Mouse (Mus musculus) CH12.LX (cell line): ENCODE data around the gene Asic2. TPM values are rescaled to one million over a fixed set of nuclear protein-coding genes. Genes with fewer than 3 reads are reported as not detected.

Experiments
- DNase-seq: peaks from one replicate; pipeline ENCODE4 v3.0.0-alpha.2; 2013; ENCODE audit errors: extremely low read depth
- H3K27ac ChIP-seq: 2 replicates; pipeline ENCODE4 v1.5.1; 2012; ENCODE audit warnings: low read depth, mild to moderate bottlenecking, control low read depth, moderate library complexity; ENCODE audit not compliant: insufficient read depth
- H3K27me3 ChIP-seq: replicated peaks from 2 replicates; pipeline ENCODE3; 2012; ENCODE audit warnings: inconsistent platforms
- H3K36me3 ChIP-seq, 2 experiments: replicated peaks in 1 of 2; 2 replicates each; pipeline versions ENCODE3 to v1.6.1; 2012; ENCODE audit warnings: inconsistent platforms in 1 of 2, low read length in 1 of 2, mild to moderate bottlenecking in 1 of 2, mixed read lengths in 1 of 2, moderate library complexity in 1 of 2; ENCODE audit not compliant: control insufficient read depth in 1 of 2, insufficient read depth in 1 of 2
- H3K4me1 ChIP-seq, 2 experiments: 2 replicates each; pipeline ENCODE4 v1.6.1; 2012; ENCODE audit warnings: inconsistent platforms in 1 of 2, moderate library complexity in 1 of 2; ENCODE audit not compliant: insufficient read depth in 2 of 2, control insufficient read depth in 1 of 2
- H3K4me2 ChIP-seq: 2 replicates; pipeline ENCODE4 v1.6.1; 2012; ENCODE audit warnings: low read depth, mild to moderate bottlenecking, control low read depth; ENCODE audit not compliant: poor library complexity, insufficient read depth, severe bottlenecking
- H3K4me3 ChIP-seq, 3 experiments: fragments of 150-350 bp in 1 of 3; sonication (generic) in 1 of 3; replicated peaks in 1 of 3; 2 replicates each; pipeline versions ENCODE3 to v1.5.1; 2011 to 2012; ENCODE audit warnings: low read depth in 2 of 3, low read length in 2 of 3, mild to moderate bottlenecking in 2 of 3, moderate library complexity in 2 of 3, control low read depth in 1 of 3, improper control_type of control experiment in 1 of 3, inconsistent platforms in 1 of 3, mixed read lengths in 1 of 3; ENCODE audit not compliant: poor library complexity in 1 of 3
- H3K79me2 ChIP-seq: replicated peaks from 2 replicates; pipeline ENCODE4 v1.6.1; 2012; ENCODE audit warnings: mild to moderate bottlenecking, moderate library complexity; ENCODE audit not compliant: control insufficient read depth, poor library complexity, insufficient read depth, severe bottlenecking; ENCODE audit errors: extremely low read depth
- H3K9ac ChIP-seq: 2 replicates; pipeline ENCODE4 v1.6.1; 2012; ENCODE audit warnings: low read depth, mild to moderate bottlenecking, control low read depth, moderate library complexity; ENCODE audit not compliant: insufficient read depth
- H3K9me3 ChIP-seq: replicated peaks from 2 replicates; pipeline ENCODE3; 2012; ENCODE audit warnings: low read length, inconsistent platforms, mixed read lengths
- BHLHE40 ChIP-seq: IDR thresholded peaks from 2 replicates; pipeline ENCODE4 v1.6.1; 2011; ENCODE audit warnings: mild to moderate bottlenecking, low read depth, low read length, improper control_type of control experiment
- CHD1 ChIP-seq: IDR thresholded peaks from 2 replicates; pipeline ENCODE4 v1.6.1; 2012; ENCODE audit warnings: low read depth, low read length, improper control_type of control experiment, inconsistent platforms
- EP300 ChIP-seq: IDR thresholded peaks from 2 replicates; pipeline ENCODE4 v1.6.1; 2011; ENCODE audit warnings: low read length, improper control_type of control experiment
- GABPA ChIP-seq: IDR thresholded peaks from 2 replicates; pipeline ENCODE4 v1.6.1; 2012; ENCODE audit warnings: low read depth, low read length, improper control_type of control experiment, inconsistent platforms; ENCODE audit not compliant: insufficient replicate concordance
- HCFC1 ChIP-seq: IDR thresholded peaks from 2 replicates; pipeline ENCODE4 v1.6.1; 2012; ENCODE audit warnings: low read depth, mild to moderate bottlenecking, inconsistent platforms, low read length, improper control_type of control experiment
- IRF4 ChIP-seq: IDR thresholded peaks from 2 replicates; pipeline ENCODE4 v1.6.1; 2014; ENCODE audit warnings: low read depth, mild to moderate bottlenecking, inconsistent platforms, low read length, improper control_type of control experiment
- JUND ChIP-seq: conservative IDR thresholded peaks from 2 replicates; pipeline ENCODE4 v1.6.1; 2011; ENCODE audit warnings: low read depth, low read length, improper control_type of control experiment
- MAX ChIP-seq: IDR thresholded peaks from 2 replicates; pipeline ENCODE4 v1.6.1; 2011; ENCODE audit warnings: low read length, improper control_type of control experiment
- MAZ ChIP-seq: IDR thresholded peaks from 2 replicates; pipeline ENCODE4 v1.6.1; 2012; ENCODE audit warnings: low read depth, mild to moderate bottlenecking, inconsistent platforms, low read length, improper control_type of control experiment, moderate library complexity
- MXI1 ChIP-seq: IDR thresholded peaks from 2 replicates; pipeline ENCODE4 v1.6.1; 2011; ENCODE audit warnings: mild to moderate bottlenecking, low read depth, low read length, improper control_type of control experiment
- MYC ChIP-seq: IDR thresholded peaks from 2 replicates; pipeline ENCODE4 v1.6.1; 2011; ENCODE audit warnings: low read depth, mild to moderate bottlenecking, improper control_type of control experiment, low read length
- NELFE ChIP-seq: IDR thresholded peaks from 2 replicates; pipeline ENCODE4 v1.6.1; 2011; ENCODE audit warnings: low read depth, low read length, improper control_type of control experiment
- RAD21 ChIP-seq: IDR thresholded peaks from 2 replicates; pipeline ENCODE4 v1.6.1; 2011; ENCODE audit warnings: low read depth, mild to moderate bottlenecking, low read length, improper control_type of control experiment, moderate library complexity
- SIN3A ChIP-seq: IDR thresholded peaks from 2 replicates; pipeline ENCODE4 v1.6.1; 2012; ENCODE audit warnings: low read length, improper control_type of control experiment, inconsistent platforms
- SMC3 ChIP-seq: IDR thresholded peaks from 2 replicates; pipeline ENCODE4 v1.6.1; 2011; ENCODE audit warnings: low read depth, low read length, improper control_type of control experiment
- TBP ChIP-seq: conservative IDR thresholded peaks from 2 replicates; pipeline ENCODE4 v1.6.1; 2011; ENCODE audit warnings: low read depth, low read length, improper control_type of control experiment
- TCF12 ChIP-seq: IDR thresholded peaks from 2 replicates; pipeline ENCODE4 v1.6.1; 2014; ENCODE audit warnings: low read depth, mild to moderate bottlenecking, inconsistent platforms, low read length, improper control_type of control experiment
- UBTF ChIP-seq: IDR thresholded peaks from 2 replicates; pipeline ENCODE4 v1.6.1; 2012; ENCODE audit warnings: low read depth, mild to moderate bottlenecking, inconsistent platforms, low read length, improper control_type of control experiment, moderate library complexity
- USF1 ChIP-seq: IDR thresholded peaks from 2 replicates; pipeline ENCODE4 v1.6.1; 2014; ENCODE audit warnings: low read depth, mild to moderate bottlenecking, inconsistent platforms, low read length, improper control_type of control experiment
- USF2 ChIP-seq: conservative IDR thresholded peaks from 2 replicates; pipeline ENCODE4 v1.6.1; 2011; ENCODE audit warnings: low read depth, low read length, improper control_type of control experiment
- ZC3H11A ChIP-seq: IDR thresholded peaks from 2 replicates; pipeline ENCODE4 v1.6.1; 2012; ENCODE audit warnings: low read depth, mild to moderate bottlenecking, inconsistent platforms, low read length, improper control_type of control experiment
- dilution Hi-C: fragments of 300-500 bp; cut with MboI; formaldehyde crosslinking; loops from 2 replicates; pipeline ENCODE4 v1.14.3; 2020; ENCODE audit warnings: low sequenced_read_pairs; ENCODE audit not compliant: extremely low pct_unique_long_range_greater_than_20kb, extremely low pct_ligation_motif_present
- in situ Hi-C: fragments of 300-500 bp; cut with MboI; formaldehyde crosslinking; loops from 3 replicates; pipeline ENCODE4 v1.14.3; 2019; ENCODE audit warnings: low sequenced_read_pairs, low pct_ligation_motif_present, low pct_unique_long_range_greater_than_20kb, mixed read lengths
- polyA plus RNA-seq: library from polyadenylated mRNA; unstranded; fragments of >175 nt; gene quantifications from 2 replicates; pipeline ENCODE4 v1.2.1, GENCODE M21; 2012; ENCODE audit warnings: low read depth; ENCODE audit not compliant: insufficient read length
- total RNA-seq, 2 experiments: library from RNA; depleted of rRNA; stranded (reverse); fragments of 300-350 nt in 1 of 2; fragments of >200 nt in 1 of 2; gene quantifications; 2 replicates each; pipeline ENCODE4 v1.2.3; 2012 to 2014

Gene Asic2
- total and polyA plus RNA-seq, 3 experiments = not detected

- peak overlapping the region; percentile 53; the same call in 1 of the 2 replicates for H3K4me2 ChIP-seq
- dilution Hi-C loops = no loop called here
- in situ Hi-C loops = no loop called here
- H3K4me1 ChIP-seq = no peaks in the 10 kb centered on the region
- peaks cover 69% of the 10 kb centered on the region for H3K27me3 ChIP-seq
- H3K4me3 ChIP-seq = no peak overlapping the region
- no peak overlapping the region for H3K27ac ChIP-seq
- no peak for TF ChIP-seq TCF12
- no peak for TF ChIP-seq IRF4
- TF ChIP-seq CHD1 = no peak
- H3K9me3 ChIP-seq = no peaks in the 10 kb centered on the region
- DNase-seq = no peak
- no peaks in the 10 kb centered on the region for H3K79me2 ChIP-seq
- no peak overlapping the region for H3K9ac ChIP-seq
- no peaks in the 10 kb centered on the region for H3K36me3 ChIP-seq
Measured at GRCm38 (mm10) chr11:81461748-81462147, 506.5 kb downstream of the Asic2 start.

GRCm38 (mm10) chr11:81454921-81455320 lies 513.3 kb downstream of the Asic2 start:
- Histone ChIP-seq H3K79me2 (no peaks in the 10 kb centered on the region), H3K4me3 (no peak overlapping the region), H3K4me1 (no peaks in the 10 kb centered on the region), H3K9me3 (no peaks in the 10 kb centered on the region), H3K27me3 (peaks cover 88% of the 10 kb centered on the region), H3K4me2 (no peak overlapping the region), H3K27ac (no peak overlapping the region), H3K36me3 (no peaks in the 10 kb centered on the region), H3K9ac (no peak overlapping the region)
- in situ Hi-C loops = no loop called here
- DNase-seq = no peak
- no peak for TF ChIP-seq USF1
- TF ChIP-seq NELFE = no peak
- TF ChIP-seq JUND = no peak
- no peak for TF ChIP-seq USF2
- no peak for TF ChIP-seq MAX
- TF ChIP-seq HCFC1 = no peak
- no peak for TF ChIP-seq ZC3H11A
- no peak for TF ChIP-seq BHLHE40
- no peak for TF ChIP-seq GABPA
- TF ChIP-seq MAZ = no peak
- TF ChIP-seq SMC3 = no peak
- no peak for TF ChIP-seq TBP
- no peak for TF ChIP-seq RAD21
- TF ChIP-seq EP300 = no peak
- no peak for TF ChIP-seq SIN3A
- no peak for TF ChIP-seq UBTF
- TF ChIP-seq MXI1 = no peak
- no peak for TF ChIP-seq MYC
- dilution Hi-C loops = no loop called here
